Mouse (Mus musculus): ENCODE results near the gene Kcnmb4.

The Kcnmb4 gene

DNA sequence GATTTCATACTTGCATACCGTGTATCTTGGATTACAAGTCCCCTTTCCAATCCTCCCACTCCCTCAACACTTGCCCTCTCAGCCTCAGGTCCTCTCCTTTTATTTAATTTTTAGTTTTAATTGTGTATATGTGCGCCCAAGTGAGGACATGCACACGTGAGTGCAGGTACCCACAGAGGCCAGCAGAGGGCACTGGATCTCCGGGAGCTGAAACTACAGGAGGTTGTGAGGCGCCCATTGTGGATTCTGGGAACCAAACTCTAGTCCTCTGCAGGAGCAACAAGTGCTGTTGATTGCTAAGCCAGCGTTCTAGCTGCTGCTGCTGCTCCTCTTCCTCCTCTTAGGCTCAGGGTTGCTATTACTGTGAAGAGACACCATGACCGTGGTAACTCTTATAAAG is 20.9 kb downstream of the Kcnmb4 start:
- no peak for DNase-seq (ENCODE audit: low read depth, low spot score)

DNA sequence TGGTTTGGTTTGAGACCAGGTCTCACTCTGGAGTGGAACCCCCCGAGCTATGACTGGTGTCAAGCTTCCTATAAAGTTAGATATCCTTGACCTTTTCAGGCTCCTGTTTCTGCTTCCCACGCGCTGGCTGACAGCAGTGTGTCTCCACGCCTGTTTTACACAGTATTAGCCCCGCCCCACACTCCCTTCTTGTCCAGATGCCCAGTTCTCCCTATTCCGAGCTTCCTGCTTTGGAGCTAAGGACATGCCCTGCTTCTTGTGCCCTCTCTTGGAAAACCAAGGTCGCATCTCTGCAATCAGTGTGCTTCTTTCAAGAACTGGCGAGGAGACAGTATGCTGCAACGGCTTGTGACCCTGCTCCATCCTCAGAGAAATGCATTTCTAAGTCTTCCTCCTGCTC is 23.1 kb downstream of the Kcnmb4 start:
- DNase-seq (ENCODE audit: low read depth, low spot score): no peak

DNA sequence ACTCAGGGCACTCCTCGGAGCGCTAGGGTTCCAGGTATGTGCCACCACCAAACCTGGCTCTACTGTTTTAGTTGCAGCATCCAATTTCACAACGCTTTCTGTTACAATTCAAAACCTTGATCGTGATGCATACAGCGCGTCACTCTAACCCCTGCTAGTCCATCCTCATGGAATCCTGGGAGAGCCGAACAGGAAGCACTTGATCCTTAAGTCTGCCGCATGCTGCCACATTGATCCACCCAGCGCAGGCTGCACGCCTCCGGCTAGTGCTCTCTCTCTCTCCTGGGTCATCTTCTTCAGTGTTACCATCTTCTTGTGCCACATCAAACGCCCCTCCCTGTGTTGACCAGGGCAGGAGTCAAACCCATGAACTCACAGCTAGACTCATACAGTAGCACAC is 25.5 kb downstream of the Kcnmb4 start:
- DNase-seq (ENCODE audit: low read depth, low spot score): no peak

DNA sequence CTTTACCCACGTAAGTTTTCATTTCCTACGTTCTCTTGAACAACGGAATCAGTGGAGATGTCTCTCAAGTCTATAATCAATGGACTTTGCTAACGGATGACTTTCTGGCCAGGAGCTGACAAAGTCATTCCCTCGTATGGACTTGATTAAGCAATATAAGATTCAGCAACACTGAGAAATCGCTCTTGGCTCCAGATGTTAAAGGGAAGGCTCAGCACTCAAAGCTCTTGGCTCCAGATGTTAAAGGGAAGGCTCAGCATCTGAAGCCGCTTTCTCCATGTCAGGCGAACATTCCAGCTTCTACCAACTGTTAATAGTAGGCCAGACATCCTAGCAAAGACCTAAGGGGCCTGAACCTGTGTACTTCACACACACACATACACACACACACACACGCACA is 26.5 kb downstream of the Kcnmb4 start:
- DNase-seq (ENCODE audit: low read depth, low spot score): no peak

DNA sequence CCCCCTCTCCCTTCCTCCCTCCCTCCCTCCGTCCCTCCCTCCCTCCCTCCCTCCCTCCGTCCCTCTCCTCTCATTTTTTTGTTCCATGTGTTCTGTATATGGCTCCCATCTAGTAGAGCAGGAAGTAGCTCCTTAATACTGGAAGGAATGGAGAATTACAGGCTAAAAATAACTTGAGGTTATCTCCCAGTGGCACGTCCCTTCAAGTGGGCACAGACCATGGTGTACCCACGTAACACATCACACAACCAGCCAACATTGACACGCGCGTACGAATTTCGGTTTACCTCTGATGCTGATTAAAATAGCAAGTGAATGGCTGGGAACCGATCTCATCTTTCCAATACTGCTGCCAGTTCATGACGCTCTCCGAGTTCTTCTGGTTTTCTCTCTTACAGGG is 27.6 kb downstream of the Kcnmb4 start:
- DNase-seq (ENCODE audit: low read depth, low spot score): no peak

DNA sequence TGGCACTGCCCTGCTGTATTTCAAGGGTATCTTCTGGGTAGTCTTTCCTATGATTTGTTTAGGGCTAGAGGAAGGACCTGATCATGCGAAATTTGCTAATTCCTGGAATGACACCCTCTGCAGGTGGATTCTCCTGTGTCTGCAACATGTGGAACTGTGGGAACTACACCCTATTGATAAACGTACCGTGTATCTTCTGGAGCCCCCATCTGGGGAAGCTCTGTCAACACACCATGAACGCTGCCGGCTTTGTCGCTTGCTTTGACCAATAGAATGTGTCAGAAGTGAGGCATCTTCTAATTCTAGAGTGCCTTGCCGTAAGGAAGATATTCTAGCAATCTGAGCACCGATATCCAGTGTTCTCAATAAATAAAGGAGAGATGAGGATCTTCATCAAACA is 28.9 kb downstream of the Kcnmb4 start:
- no peak for DNase-seq (ENCODE audit: low read depth, low spot score)

DNA sequence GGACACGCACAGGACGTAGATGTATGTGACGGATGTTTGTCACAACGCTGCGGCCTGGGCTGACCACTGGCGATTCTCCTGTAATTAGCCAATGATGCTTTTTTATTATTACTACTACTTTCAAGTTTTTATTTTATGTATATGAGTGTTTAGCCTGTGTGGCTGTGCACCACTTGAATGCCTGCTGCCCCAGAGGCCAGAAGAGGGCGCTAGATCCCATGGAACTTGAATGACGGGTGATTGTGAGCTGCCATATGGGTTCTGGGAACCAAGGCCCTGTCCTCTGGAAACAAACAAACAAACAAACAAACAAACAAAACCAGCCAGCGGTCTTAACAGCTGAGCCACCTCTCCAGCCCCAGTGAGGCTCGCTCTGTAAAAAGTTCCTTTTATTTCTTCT is 29.3 kb downstream of the Kcnmb4 start:
- DNase-seq (ENCODE audit: low read depth, low spot score): no peak

DNA sequence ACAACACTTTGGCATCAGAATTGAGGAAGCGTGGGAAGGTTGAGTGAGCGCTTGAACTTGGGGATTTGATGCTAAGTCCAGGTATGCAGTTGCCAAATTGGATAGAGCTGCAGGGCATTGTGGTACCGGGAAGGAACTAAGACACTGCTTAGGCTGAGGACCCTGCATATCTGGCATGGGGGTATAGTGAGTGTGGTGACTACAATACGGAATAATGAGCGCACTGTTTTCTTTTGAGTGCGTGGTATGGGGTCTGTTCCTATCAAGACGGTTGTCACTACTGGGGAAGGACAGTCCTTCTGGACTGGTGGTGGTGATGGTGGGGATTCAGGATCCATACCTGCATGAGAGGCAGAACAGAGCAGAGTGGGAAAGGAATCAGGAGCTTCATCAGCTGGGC is 32.7 kb downstream of the Kcnmb4 start:
- DNase-seq (ENCODE audit: low read depth, low spot score): no peak

DNA sequence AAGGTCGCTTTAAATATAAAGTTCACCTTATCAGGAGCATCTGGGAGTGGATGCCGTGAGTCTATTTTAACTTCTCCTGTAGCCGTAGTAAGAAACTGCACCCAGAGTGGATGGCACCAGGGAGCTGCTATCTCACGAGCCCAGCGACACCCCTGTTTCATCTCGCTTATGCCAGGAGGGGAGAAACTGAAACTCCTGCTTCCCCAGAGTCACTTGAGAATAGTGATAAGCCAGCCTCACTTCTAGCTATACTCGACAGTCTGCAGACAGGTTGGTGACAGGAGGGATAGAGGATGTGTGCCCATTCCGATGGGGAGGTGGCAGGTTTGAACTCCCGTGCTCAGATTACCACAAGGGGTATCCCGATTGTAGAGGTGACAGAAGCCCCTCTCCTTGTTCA is 33.6 kb downstream of the Kcnmb4 start:
- DNase-seq (ENCODE audit: low read depth, low spot score): no peak

DNA sequence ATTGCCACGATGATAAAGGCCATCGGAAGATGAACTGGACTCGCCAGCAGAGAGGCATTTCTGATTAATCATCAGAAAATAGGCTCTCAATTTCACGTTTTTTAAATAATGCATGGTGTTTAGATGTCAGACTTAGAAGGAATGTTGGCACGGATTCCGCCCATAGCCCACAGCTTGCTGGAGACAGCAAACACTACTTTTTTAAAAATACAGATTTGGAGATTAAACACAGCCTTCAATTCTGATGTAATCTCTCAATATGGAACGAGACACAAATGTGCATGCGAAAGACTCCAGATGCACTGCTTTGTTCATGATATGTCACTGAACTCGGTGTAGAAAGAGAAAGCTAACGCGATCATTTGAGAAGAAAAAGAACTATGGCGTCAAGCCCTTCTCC is 38.2 kb downstream of the Kcnmb4 start:
- no peak for DNase-seq (ENCODE audit: low read depth, low spot score)

DNA sequence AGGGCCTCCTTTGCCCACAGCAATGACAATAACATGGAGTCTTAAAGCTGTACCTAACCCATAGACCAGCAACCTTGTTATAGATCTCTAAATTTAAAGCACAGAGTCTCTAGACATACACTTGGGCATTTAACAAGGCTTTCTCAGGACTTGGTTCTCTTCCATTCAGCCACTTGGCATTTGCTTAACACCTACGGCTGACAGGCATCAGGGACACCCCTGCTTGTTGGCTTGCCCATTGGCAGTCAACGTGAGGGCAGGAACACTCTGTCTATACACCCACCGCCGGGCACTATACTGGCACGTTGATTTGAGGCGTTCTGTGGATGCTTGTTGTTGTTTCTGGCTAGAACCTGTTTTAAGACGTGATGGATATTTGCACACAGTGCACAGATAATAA is 41.3 kb downstream of the Kcnmb4 start:
- no peak for DNase-seq (ENCODE audit: low read depth, low spot score)

DNA sequence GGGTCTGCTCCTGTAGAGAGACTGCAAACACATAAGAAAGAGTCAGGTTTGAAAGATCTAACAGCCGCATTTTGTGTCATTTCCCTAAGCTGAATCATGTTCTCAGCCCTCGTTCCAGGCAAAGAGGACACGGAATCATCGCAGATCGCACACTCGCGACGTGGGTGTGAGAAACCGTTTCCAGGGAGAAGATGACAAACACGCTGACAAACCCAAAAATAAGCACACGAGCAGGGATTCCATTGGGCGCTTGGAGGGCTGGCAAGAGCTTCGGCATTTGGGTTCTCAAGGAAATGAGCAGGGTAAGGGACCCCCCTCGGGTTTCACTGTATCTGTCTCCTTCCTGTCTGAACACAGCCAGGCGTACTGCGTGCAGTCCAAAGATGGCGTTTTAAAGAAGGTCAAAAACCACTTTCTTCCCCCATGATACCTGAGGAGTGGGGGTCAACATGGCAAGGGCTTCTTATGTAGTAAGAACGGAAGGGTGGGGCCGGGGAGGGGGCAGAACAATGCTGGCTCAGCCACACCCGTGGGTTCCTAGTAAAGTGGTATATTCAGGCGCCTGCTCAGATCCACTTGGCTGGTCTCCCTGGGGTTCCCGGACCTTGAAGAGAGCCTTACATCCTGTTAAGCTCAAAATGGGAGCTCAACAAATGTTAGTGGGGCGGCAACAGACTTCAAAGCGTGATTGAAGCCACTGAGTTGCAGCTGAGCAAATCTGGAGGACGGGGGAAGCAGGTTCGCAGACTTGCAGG is 45.5 kb downstream of the Kcnmb4 start:
- no peak for DNase-seq (ENCODE audit: low read depth, low spot score)

DNA sequence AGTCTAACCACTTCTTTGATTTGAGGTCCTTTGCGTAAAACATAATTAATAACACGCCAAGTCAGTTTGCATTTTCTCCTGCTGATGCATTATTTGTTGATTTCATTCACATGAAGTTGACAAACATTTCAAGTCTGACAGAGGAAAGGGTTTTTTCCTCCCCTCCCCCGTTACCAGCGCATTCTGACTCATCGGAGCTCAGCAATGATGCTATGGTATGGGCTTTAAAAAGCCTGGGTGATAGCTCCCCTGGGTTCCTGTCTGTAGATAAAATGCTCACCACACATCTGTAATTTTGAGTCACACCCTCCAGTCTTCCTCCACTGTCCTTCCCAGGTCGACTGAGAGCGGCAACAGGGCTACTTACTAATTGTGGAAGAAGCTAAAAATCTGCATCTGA is 47.5 kb downstream of the Kcnmb4 start:
- DNase-seq (ENCODE audit: low read depth, low spot score): no peak

DNA sequence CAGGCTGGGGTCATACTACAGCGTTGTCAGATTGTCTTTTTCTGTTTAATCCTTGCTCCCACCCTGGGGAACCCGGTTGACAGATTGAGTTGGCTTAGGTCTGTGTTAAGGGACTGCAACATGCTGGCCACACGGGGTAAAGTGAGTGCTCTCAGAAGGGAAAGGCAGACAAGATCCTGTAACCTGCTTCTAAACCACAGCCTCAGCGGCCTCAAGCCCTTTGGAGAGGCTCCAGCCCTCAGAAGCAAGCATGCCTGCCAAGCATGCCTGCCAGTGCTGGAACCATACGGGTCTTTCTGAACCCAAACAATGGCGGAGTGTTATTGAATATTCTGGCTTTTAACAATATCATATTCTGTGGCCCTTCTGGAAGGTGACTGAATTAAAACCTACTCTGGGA is 48.8 kb downstream of the Kcnmb4 start:
- DNase-seq (ENCODE audit: low read depth, low spot score): no peak

DNA sequence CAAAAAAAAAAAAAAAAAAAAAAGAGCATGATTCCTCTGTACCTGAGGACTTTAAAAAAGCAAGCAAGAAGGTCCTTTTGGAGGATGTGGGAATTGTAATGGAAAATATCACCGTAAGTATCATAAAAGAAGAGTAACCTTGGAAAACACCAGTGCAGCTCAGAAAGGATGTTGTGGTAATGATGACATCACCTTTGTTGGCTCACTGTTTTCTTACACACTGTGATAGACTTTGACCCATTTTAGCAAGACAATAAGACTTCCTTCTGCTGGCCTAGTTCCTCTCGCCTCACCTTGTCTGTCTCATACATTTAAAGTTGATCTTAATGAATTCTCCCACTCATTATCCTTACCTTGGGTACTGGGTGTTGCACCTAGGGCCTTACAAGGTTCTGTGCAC is 51.1 kb downstream of the Kcnmb4 start:
- DNase-seq (ENCODE audit: low read depth, low spot score): no peak

DNA sequence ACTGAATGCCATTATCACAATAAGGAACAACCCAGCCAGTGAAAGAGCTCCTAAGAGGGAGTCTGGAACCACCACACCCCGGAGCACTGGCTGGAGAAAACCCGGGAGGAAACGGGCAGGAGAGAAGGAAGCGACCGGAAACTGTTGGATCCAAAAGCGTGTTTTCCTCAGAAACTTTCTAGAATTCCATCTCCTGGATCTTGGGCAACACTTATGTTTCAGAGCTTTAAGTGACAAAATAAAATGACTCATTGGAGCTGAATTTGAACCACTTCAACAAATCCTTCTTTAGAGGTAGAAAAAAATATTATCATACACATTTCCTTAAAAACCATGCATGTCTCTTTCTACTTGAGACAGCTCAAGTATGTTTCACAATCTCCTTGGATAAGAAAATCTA is 52.7 kb downstream of the Kcnmb4 start:
- no peak for DNase-seq (ENCODE audit: low read depth, low spot score)

DNA sequence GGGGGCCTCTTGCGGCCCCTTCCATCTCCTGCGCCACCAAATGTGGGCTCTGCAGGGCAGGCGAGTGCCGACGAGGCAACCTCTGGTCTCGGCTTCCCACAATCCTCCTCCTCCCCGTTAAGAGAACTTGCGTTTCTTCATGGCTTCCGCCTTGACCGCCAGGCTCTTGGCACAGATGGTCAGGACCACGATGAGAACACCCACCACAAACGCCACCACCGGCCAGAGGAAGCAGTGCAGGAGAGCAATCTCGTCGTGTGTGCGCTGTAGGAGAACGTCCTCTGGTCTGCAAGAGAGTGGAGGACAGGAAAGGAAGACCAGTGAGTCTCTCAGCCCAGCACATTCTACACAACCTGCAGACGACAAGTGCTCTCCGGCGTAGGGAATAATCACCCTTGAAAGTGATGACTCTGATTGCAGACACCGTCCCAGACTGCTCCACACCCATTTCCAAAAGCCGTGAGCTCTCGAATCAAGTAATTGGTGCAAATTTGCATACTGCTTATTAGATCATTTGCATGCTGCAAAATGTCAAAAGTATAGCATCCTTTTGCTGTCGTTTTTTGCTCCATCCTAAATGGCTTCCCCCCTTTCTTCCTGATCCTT is 55.5 kb downstream of the Kcnmb4 start:
- no peak for DNase-seq (ENCODE audit: low read depth, low spot score)

DNA sequence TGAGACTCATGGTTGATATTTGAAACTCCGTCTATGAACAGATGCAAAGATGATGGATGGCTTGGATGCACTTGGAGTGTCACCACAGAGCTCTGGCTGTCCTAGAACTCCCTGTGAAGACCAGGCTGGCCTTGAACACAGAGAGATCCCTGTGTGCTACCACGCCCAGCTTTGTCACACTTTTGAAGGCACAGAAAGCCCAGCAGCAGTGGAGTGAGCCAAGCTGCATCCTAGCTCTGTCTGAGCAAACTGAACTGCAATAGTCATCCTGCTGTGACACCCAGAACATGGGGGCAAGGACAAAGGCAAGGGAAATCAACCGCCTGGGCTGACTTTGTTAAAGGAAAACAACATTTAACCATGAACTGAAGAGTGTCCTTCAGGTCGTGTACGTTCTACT is 57.0 kb downstream of the Kcnmb4 start:
- no peak for DNase-seq (ENCODE audit: low read depth, low spot score)

DNA sequence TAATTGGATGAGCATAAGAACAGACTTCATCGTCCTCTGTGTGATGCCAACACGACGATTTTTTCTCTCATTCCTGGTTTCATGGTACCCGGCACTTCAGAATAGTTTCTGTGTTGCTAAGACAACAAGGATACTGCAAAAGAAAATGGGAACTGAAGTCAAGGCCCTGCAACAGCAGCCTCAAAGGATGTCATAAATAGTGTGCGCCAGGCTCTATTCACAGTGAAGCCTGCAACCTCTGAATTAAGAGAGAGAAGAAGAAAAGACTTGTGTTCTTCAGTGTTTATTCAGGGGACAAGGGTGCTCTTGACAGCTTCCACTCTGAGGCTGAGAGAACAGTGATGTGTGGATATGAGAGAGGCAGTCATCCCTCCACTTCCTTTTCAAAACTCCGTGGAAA is 57.5 kb downstream of the Kcnmb4 start:
- DNase-seq (ENCODE audit: low read depth, low spot score): no peak

DNA sequence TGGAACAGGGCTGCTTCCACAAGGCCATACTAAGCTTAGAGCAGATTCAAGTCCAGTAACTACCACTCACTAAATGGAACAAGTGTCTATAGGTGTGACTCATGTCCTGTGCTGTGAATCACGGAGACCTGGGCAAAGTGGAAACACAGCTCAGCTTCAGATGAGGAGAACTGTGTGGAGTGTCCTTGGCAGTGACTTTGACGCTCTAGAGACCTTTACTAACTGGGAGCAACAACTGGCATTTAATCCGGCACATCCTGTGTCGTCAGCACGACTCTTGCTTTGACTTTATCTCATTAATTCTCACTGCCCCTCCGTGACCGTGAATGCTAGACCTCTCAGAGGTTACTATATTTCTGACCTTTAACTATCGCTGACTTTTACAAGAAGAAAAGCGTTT is 62.9 kb downstream of the Kcnmb4 start:
- DNase-seq (ENCODE audit: low read depth, low spot score): no peak

DNA sequence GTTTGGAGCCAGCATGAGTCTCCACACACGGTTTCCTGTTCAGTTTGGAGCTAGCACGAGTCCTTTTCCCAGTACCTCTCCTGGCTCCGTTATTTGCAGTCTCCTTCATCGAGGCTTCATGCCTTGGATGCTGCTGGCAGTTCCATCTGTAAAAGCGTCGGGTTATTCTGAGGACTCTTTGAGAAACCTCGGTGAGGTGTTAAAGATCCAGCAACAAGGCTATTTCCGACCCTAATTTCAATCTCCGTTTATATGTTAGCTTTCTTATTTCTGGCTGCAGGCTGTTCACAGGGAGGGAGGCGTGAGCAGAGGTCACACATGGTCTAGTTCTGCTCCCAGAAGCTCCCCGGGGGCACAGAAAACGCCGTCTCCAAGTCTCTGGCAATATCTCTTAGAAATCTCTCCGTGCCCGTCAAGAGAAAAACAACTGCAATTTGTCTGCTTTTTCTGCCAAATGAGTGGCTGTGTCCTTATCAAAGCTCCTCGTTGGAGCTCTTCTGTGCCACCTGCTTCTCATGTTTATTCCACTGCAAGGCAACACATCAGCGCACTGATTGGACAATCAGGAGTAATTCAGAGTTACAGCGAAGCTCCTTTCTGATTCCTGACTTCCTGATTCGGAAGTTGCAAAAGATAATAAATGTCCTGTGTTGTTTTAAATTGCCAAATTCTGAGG is 65.9 kb downstream of the Kcnmb4 start:
- DNase-seq (ENCODE audit: low read depth, low spot score): no peak

DNA sequence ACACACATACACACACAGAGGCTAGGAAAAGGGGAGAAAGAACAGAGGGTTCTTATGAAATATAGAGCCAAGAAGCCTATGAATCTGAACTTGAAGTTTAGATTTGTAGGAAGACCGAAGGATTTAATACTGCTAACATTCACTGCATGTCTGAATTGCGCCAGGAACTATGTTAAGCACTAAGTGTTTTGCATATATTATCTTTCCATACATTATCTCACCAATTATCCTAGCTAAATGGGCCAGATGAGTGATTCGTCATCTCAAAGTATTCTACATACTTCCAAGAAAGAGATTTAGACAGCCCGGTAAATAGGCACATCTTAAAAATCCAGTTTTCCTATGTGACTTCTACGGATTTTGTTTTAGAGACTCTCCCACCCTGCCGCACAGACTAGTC is 68.7 kb downstream of the Kcnmb4 start:
- no peak for DNase-seq (ENCODE audit: low read depth, low spot score)

DNA sequence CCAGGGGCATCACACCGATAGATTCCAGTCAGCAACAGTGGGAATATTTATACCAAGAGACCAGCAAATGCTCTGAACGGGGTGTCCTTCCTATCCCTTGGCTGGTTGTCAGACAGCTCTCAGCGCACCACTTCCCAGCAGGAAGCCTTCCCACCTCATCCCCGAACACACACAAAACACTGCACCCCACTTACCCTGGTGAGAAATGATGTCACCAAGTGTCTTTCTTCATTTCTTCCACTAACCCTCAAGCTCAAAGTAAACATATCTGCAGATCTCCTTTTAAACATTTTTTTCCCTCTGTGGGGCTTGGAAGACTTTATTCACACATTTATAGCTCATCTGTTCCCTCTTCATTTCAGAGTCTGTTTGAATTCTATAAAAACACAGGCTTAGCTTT is 70.0 kb downstream of the Kcnmb4 start:
- no peak for DNase-seq (ENCODE audit: low read depth, low spot score)

Measured in retina, adult 2 months (tissue).